Mouse (Mus musculus) testis, adult 2 months (tissue): ENCODE results near the gene Trpd52l3. TPM values are rescaled to one million over a fixed set of nuclear protein-coding genes. Genes with fewer than 3 reads are reported as not detected.

Experiments
- H3K27ac ChIP-seq: fragments of 200-500 bp; 2 replicates; pipeline ENCODE4 v1.5.1; 2012; ENCODE audit warnings: low read depth, low read length; ENCODE audit not compliant: control insufficient read depth, insufficient read depth
- H3K27me3 ChIP-seq: fragments of 200-500 bp; 2 replicates; pipeline ENCODE4 v1.6.1; 2012; ENCODE audit warnings: mild to moderate bottlenecking, low read length, moderate library complexity; ENCODE audit not compliant: control insufficient read depth, insufficient read depth
- H3K36me3 ChIP-seq: fragments of 200-500 bp; 2 replicates; pipeline ENCODE4 v1.6.1; 2012; ENCODE audit warnings: mild to moderate bottlenecking, low read length; ENCODE audit not compliant: control insufficient read depth, insufficient read depth
- H3K4me1 ChIP-seq: fragments of 200-500 bp; 2 replicates; pipeline ENCODE4 v1.6.1; 2012; ENCODE audit warnings: low read length; ENCODE audit not compliant: control insufficient read depth, insufficient read depth
- H3K4me3 ChIP-seq: fragments of 200-500 bp; 2 replicates; pipeline ENCODE4 v1.5.1; 2012; ENCODE audit warnings: low read depth, mild to moderate bottlenecking, low read length, moderate library complexity, mixed read lengths; ENCODE audit not compliant: control insufficient read depth
- CTCF ChIP-seq: fragments of 200-500 bp; IDR thresholded peaks from 2 replicates; pipeline ENCODE4 v1.5.1; 2012; ENCODE audit warnings: low read depth, mild to moderate bottlenecking, inconsistent platforms, low read length, moderate library complexity; ENCODE audit not compliant: control insufficient read depth, insufficient read depth, insufficient replicate concordance
- POLR2A ChIP-seq: fragments of 200-500 bp; IDR thresholded peaks from 2 replicates; pipeline ENCODE4 v1.6.1; 2012; ENCODE audit warnings: low read depth, mild to moderate bottlenecking, inconsistent platforms, low read length, moderate library complexity; ENCODE audit not compliant: control insufficient read depth
- polyA plus RNA-seq: library from polyadenylated mRNA; depleted of rRNA; stranded (reverse); fragments of >200 nt; gene quantifications from 2 replicates; pipeline ENCODE4 v1.2.3, GENCODE M21; 2012

The Trpd52l3 gene
- polyA plus RNA-seq, 1 experiment = 55.1 TPM

DNA sequence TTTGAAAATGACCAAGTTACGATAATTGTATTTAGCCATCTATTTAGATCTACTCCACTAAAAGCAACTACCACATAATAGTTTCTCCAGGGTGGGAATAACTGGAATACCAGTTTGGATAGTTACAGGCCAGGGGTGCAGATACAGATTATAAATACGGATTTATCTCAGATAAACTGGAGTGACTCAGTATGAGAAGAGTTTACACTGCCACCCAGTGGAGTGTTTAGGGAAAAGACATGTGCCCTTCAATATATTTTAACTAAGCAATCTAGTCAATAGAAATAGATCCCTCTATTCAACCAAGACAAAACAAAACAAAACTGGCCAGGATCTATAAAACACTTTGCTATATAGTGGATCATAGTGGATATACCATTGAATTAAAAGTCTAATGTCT, 24.7 kb upstream of the Trpd52l3 start:
- H3K27ac ChIP-seq = no peak overlapping the region
- no peaks in the 10 kb centered on the region for H3K4me1 ChIP-seq
- no peak for TF ChIP-seq POLR2A
- no peak for TF ChIP-seq CTCF

GRCm38 (mm10) chr19:29979452-29980089, 24.0 kb upstream of the Trpd52l3 start:
- Histone ChIP-seq H3K27me3 (no peaks in the 10 kb centered on the region), H3K27ac (no peak overlapping the region), H3K36me3 (no peaks in the 10 kb centered on the region), H3K4me1 (peaks cover 1% of the 10 kb centered on the region; the same call in 1 of the 2 replicates), H3K4me3 (no peak overlapping the region)
- TF ChIP-seq CTCF (no peak), POLR2A (no peak)

More for the DNA sequence above, 24.7 kb upstream of the Trpd52l3 start:
- no peaks in the 10 kb centered on the region for H3K27me3 ChIP-seq
- H3K4me3 ChIP-seq = no peak overlapping the region
- no peaks in the 10 kb centered on the region for H3K36me3 ChIP-seq

GRCm38 (mm10) chr19:29984208-29985005, 19.2 kb upstream of the Trpd52l3 start:
- H3K4me1 ChIP-seq = peaks cover 5% of the 10 kb centered on the region
- H3K4me3 ChIP-seq = no peak overlapping the region
- TF ChIP-seq CTCF (no peak), POLR2A (no peak)
- no peaks in the 10 kb centered on the region for H3K36me3 ChIP-seq
- peaks cover 3% of the 10 kb centered on the region; the same call in 1 of the 2 replicates for H3K27me3 ChIP-seq
- no peak overlapping the region for H3K27ac ChIP-seq

DNA sequence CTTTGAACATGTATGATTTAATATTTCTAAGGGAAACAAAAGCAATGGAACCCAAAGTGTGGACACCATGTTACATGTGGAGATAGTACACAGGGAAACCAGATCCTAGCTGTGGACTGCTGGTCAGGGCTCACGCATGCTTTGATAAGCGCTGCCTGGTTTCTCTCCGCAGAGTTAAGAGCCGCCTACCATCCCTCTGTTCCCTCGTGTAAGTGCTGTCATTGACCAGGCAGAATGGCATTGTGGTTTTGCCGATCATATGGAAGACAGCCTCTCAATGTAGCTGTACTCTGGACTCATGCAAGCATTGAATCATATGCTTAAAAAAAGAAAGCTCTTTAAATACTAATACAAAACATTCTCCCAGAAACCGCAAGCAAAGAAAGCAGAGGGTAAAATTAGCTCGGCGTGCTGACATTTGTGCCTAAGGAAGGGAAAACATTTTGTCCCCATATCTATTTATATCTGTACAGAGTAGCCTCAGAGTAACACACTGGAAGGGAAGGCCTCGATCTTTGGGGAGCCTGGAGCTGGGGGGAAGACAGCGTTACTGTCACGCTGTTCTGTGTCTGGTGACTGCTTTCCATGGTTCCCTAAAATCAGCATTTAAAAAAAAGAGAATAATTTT, 17.0 kb upstream of the Trpd52l3 start:
- Histone ChIP-seq H3K4me1 (peaks cover 5% of the 10 kb centered on the region), H3K4me3 (no peak overlapping the region), H3K27ac (no peak overlapping the region), H3K27me3 (peaks cover 3% of the 10 kb centered on the region; the same call in 1 of the 2 replicates), H3K36me3 (no peaks in the 10 kb centered on the region)
- TF ChIP-seq POLR2A (no peak), CTCF (no peak)

DNA sequence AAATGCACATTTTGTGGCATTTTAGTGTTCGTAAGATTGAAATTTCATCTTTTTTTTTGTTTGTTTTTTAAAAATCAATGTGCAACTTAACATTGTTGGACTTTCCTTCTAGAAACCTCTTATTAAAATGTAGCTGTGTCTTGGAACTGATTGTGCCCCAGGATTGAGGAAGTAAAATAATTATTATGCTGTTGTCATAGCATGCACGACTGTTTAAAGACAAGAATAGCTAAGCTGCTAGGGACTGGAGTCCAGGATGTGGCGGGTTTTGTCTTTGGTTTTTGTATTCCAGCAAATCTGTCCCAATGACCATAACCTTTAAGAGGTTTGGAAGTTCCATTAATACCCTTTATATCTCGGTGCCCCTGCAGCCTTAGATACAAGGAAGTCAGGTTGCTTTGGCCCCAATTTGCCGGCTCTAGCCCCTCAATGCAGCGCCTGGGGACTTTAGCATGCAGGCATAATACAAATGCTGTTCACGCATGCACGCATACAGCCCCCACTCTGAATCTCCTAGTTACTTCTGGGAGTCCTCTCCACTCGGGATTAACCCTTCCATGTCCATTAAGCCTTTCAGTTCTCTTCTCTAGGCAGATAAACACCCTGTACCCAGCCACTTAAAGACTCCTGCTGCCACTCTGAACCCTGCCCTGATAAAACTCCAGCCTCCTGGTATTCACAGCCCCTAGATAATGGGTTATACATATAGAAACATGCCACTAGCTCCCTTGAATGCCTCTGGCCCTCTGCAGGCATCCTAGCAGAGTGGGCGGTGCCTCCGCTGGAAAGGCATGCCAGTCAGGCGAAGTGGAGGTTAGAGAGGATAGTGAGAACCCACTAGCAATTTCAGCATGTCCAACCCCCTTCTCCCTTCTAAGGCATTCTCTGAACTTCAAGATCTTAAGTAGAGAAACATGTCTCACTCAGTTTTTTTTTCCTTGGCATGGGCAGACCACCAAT, 2.9 kb upstream of the Trpd52l3 start:
- Histone ChIP-seq H3K27me3 (no peaks in the 10 kb centered on the region), H3K27ac (no peak overlapping the region), H3K36me3 (no peaks in the 10 kb centered on the region), H3K4me3 (no peak overlapping the region), H3K4me1 (peaks cover 4% of the 10 kb centered on the region)
- TF ChIP-seq POLR2A (no peak), CTCF (no peak)

DNA sequence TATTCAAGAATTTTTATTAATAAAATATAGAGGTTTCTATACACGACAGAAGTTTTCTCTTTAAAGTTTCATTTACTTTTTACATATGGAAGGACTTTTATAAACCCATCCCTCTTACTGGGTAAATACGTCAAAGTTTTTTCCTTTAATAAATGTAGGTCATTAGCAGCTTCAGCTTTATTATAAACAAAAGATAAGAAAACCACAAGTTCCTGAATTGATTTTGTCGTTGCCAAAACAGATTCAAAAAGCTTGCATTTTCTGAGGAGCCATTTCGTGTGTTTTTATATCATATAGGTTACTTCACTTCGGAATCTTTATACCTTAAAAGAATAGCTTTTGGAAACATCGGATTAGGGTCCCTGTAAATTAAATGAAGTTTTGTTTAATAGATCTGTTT, 2.0 kb upstream of the Trpd52l3 start:
- Histone ChIP-seq H3K4me1 (peaks cover 4% of the 10 kb centered on the region), H3K4me3 (no peak overlapping the region), H3K27ac (no peak overlapping the region), H3K27me3 (no peaks in the 10 kb centered on the region), H3K36me3 (no peaks in the 10 kb centered on the region)
- TF ChIP-seq POLR2A (no peak), CTCF (no peak)

DNA sequence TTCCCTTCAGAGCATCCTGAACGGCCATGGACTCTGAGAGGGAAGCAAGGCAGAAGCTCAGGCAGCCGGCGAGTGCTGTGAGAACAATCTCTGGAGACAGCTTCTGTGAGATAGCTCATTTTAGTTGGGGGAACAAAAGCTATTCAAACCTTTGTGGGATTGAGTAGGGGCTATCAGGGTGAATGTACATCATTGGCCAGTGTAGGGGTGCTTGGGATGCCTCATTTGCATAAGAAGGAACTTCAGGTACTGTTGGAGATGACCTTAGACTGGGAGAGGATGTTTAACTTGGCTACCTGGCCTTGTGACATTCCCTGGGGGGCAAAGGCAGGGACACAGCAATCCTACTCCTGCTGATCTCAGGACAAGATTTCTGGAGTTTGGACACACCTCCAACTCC, 2.8 kb downstream of the Trpd52l3 start:
- H3K27me3 ChIP-seq = no peaks in the 10 kb centered on the region
- H3K27ac ChIP-seq = no peak overlapping the region
- H3K36me3 ChIP-seq = no peaks in the 10 kb centered on the region
- H3K4me3 ChIP-seq = no peak overlapping the region
- H3K4me1 ChIP-seq = peaks cover 9% of the 10 kb centered on the region
- TF ChIP-seq POLR2A (no peak), CTCF (no peak)
